8 mouse cellular contexts compared by ENCODE assay signal in genomic region chr12:20196905-20197304, GRCm38 (mm10).
DNase-seq lines count a peak whose midpoint lies in the region; ATAC-seq lines count a peak whose summit lies in the region.
"Not testable (repeated sequence)": the region's sequence is repeated elsewhere in the genome, so short reads cannot be mapped to it uniquely, and the experiment has no call there.

No protein-coding gene starts in this region.

- peak overlapping the region; percentile 53 for H3K4me3 ChIP-seq in erythroblast, embryonic 14.5 days (replicated peaks)
- H3K4me3 ChIP-seq in heart, embryonic 11.5 days (ENCODE audit: low read depth, low read length) = peak overlapping the region; percentile 42
- H3K4me3 ChIP-seq in hindbrain, embryonic 16.5 days (ENCODE audit: low read length) = peak overlapping the region; percentile 39
- H3K4me3 ChIP-seq in limb, embryonic 13.5 days = peak overlapping the region; percentile 56
- peak overlapping the region; percentile 59 for H3K4me3 ChIP-seq in midbrain, embryonic 10.5 days

- H3K36me3 ChIP-seq in erythroblast, embryonic 14.5 days (ENCODE audit: control insufficient read depth); heart, embryonic 11.5 days (ENCODE audit: control insufficient read depth, insufficient read depth, low read length); hindbrain, embryonic 16.5 days (ENCODE audit: control insufficient read depth, insufficient read depth, low read length); limb, embryonic 13.5 days; midbrain, embryonic 10.5 days: not testable (repeated sequence)

- ATAC-seq in heart, embryonic 11.5 days (replicated peaks; ENCODE audit: insufficient number of reproducible peaks, low FRiP score, low TSS enrichment); hindbrain, embryonic 16.5 days; limb, embryonic 13.5 days (ENCODE audit: low FRiP score, low read depth): not testable (repeated sequence)

- H3K27me3 ChIP-seq in erythroblast, embryonic 14.5 days (ENCODE audit: control insufficient read depth); heart, embryonic 11.5 days (ENCODE audit: control insufficient read depth, insufficient read depth, low read length); hindbrain, embryonic 16.5 days (replicated peaks; ENCODE audit: control insufficient read depth, insufficient read depth, low read length); limb, embryonic 13.5 days; midbrain, embryonic 10.5 days (ENCODE audit: low read depth, poor library complexity, severe bottlenecking): not testable (repeated sequence)

- peak overlapping the region; percentile 47 for H3K4me2 ChIP-seq in heart, embryonic 11.5 days
- H3K4me2 ChIP-seq in hindbrain, embryonic 16.5 days (ENCODE audit: low read length) = peak overlapping the region; percentile 40
- H3K4me2 ChIP-seq in limb, embryonic 13.5 days (replicated peaks) = peak overlapping the region; percentile 55

- H3K4me1 ChIP-seq in erythroblast, embryonic 14.5 days (ENCODE audit: control insufficient read depth); heart, embryonic 11.5 days (ENCODE audit: control insufficient read depth, insufficient read depth, low read length); hindbrain, embryonic 16.5 days (ENCODE audit: control insufficient read depth, insufficient read depth, low read depth, low read length); limb, embryonic 13.5 days; midbrain, embryonic 10.5 days: not testable (repeated sequence)

- not testable (repeated sequence) for H3K9me3 ChIP-seq in erythroblast, embryonic 14.5 days (ENCODE audit: control insufficient read depth, low read length); heart, embryonic 11.5 days (replicated peaks; ENCODE audit: control insufficient read depth, low read length); hindbrain, embryonic 16.5 days (ENCODE audit: control insufficient read depth, low read length); limb, embryonic 13.5 days; midbrain, embryonic 10.5 days (replicated peaks)

- H3K27ac ChIP-seq in heart, embryonic 11.5 days (ENCODE audit: low read depth, low read length); hindbrain, embryonic 16.5 days (ENCODE audit: low read depth, low read length); limb, embryonic 13.5 days: not testable (repeated sequence)
- peak overlapping the region; percentile 77 for H3K27ac ChIP-seq in midbrain, embryonic 10.5 days (replicated peaks)

- WGBS in heart, embryonic 11.5 days (ENCODE audit: insufficient replicate concordance) = 0% methylated on average over 25 of the region's 37 CpGs
- WGBS in hindbrain, embryonic 16.5 days = 0% methylated on average over 15 of the region's 37 CpGs
- 1% methylated on average over 30 of the region's 37 CpGs for WGBS in limb, embryonic 13.5 days
- 5% methylated on average over 37 of the region's 37 CpGs for WGBS in midbrain, embryonic 10.5 days

- H3K9ac ChIP-seq in heart, embryonic 11.5 days (ENCODE audit: low read depth, low read length) = peak overlapping the region; percentile 62; the same call in 1 of the 2 replicates
- H3K9ac ChIP-seq in hindbrain, embryonic 16.5 days (ENCODE audit: low read depth, low read length) = not testable (repeated sequence)
- H3K9ac ChIP-seq in limb, embryonic 13.5 days = peak overlapping the region; percentile 72

- peak; percentile 3 for DNase-seq in adrenal gland, postnatal 14 days
- peak; percentile 14 for DNase-seq in midbrain, embryonic 10.5 days (ENCODE audit: low spot score)
- DNase-seq in ovary, postnatal 36 days (ENCODE audit: low spot score) = peak; percentile 4
- DNase-seq in yolk sac, embryonic 10.5 days (ENCODE audit: low spot score) = peak; percentile 4
